Mouse (Mus musculus) embryonic stem cell, embryonic (primary cell): ENCODE data around the gene Plek.

Source experiments
- CTCF ChIA-PET, 4 experiments: fragments of 300-600 bp in 2 of 4; fragments of 350-600 bp in 2 of 4; sonication (Branson Sonifier 250); formaldehyde crosslinking; loops; one replicate each; lab custom pipeline; 2022; ENCODE audit warnings: inconsistent platforms in 2 of 4; lab: Charles Lee
- POLR2A ChIA-PET, 4 experiments: fragments of 300-600 bp in 2 of 4; fragments of 350-600 bp in 2 of 4; sonication (Branson Sonifier 250); formaldehyde crosslinking; loops; one replicate each; lab custom pipeline; 2022; ENCODE audit warnings: antibody characterized with exemption in 4 of 4, inconsistent platforms in 1 of 4; lab: Charles Lee

Plek gene

DNA sequence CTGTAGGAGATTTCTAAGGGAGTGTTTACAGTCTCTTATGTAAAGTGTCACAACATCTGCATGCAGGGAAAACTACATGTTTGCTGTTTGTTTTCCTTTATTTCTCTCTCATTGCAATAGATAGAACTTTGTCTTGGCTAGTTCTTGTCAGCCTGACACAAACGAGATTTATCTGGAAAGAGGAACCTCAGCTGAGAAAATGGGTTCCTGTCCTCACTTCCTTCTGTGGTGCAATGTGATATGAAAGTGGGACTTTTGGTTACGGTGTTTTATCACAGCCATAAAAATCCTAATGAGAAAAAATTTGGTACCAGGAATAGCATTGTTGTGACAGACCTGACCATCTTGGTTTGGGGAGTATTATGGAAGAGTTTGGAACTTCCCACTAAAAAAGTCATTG lies 82.5 kb downstream of the Plek start:
- CTCF ChIA-PET: no interaction called here
- POLR2A ChIA-PET: no interaction called here

DNA sequence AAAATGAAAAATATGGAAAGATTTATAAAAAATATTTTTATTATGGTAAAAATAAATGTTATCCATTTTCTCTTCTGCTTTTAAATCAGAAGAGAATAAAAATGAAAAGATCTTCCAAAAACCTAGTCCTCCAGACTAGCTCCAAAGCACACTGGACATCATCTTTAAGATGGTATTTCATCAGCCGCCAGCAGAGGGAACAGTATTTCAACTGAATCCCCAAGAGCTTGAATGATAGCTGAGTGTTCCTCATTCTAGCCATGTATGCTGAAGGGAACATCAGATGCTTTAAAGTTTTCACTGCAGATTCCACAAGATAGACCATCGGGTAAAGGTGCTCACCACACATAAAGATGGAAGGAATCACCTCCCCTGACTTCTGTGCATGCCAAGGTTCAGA lies 84.4 kb downstream of the Plek start:
- POLR2A ChIA-PET: interaction anchor here in 2 of 4 experiments (0.7 kb wide), 2 partner anchors 17 to 83 kb away, joined by 3 to 5 read pairs; no protein-coding TSS in a partner anchor
- CTCF ChIA-PET: interaction anchor here in 2 of 4 experiments (0.7 to 1.0 kb wide), 2 partner anchors 10 to 1278 kb away, joined by 3 read pairs; no protein-coding TSS in a partner anchor

DNA sequence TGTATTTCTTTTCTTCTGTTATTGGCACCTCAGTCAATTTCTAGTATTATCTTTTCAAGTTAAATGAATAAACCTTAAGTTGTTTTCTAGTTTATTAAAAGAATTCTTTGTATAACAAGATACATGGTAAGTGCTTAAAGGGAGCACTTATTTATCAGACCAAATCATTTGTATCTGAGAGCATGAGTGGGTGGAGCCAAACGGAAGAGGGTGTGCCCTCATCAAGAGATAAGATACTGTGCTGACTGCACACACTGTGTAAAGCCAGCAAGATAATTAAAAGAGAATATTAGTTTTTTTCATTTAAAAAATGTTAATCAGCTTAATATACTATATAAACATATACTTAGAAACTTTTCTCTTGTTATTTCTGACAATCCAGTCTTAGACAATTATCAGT lies 93.7 kb downstream of the Plek start:
- ChIA-PET POLR2A (no interaction called here), CTCF (no interaction called here)

DNA sequence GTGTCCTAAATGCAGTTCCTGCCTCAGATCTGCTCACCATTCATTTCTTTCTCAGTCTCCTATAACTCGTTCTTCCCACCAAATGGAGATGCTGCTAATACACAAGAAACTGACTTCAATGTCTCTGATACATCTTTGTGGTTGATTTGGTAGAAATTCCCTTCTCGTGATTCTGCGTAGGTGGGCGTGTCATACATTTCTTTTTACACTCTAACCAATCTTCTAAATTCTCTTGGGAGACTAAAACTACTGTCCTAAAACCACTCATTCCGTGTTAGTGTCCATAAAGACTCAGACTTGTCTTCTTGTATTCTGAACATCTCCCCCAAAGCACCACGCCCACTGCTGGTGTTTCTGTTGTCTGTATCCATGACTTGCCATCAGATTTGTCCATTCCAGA lies 95.2 kb downstream of the Plek start:
- ChIA-PET POLR2A (no interaction called here), CTCF (no interaction called here)

DNA sequence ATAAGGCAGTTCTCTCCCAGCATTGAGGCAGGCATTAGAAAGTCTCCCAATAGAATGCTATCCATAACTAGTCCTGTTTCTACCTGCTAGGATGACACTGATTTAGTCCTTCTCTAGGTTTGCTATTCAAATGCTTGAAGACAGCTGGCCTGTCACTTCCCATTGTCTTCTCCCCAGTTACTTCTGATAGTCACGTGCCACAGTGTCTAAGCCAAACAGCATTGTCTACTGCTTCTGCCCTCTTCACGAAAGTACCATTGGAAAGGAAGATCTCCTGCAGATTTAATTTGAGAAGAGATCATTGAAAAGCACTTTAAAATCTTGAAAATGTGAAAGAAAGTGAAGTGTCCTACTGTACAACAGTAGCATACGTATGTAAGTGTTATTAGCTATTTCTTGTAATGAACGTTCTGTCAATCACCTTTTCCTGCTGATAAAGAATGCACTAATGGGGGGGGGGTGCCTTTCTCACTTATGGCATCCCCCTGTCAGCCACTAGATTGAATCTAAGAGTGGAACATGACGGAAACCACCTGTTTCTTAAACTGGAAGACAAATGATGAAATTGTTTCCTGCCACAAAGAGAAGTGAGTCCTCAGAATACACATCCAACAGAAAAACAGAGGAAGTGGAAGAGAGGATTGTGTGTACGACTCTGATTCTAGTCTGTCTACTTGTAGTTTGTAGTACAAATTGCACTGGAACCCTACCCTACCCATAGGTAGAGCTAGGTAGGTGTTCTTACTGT lies 95.9 kb downstream of the Plek start:
- CTCF ChIA-PET: interaction anchor here in 1 of 4 experiments (0.6 kb wide), 1 partner anchor 51 kb away, joined by 8 read pairs; no protein-coding TSS in a partner anchor
- POLR2A ChIA-PET: interaction anchor here in 2 of 4 experiments (0.6 kb wide), 2 partner anchors 166 to 236 kb away, joined by 3 to 5 read pairs; no protein-coding TSS in a partner anchor

DNA sequence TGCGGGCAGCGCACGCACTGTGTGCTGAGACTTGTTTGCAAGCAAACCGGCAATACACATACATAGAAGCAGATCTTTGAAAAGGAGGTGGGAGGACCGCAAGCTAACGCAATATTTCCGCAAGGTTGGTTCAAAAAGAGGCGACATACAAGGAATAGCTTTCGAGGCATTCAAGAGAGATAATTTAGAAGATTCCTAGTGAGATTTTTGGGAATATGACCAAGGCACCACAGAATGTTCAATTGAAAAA lies 100.5 kb downstream of the Plek start:
- ChIA-PET POLR2A (interaction anchor here in 3 of 4 experiments (1.1 to 2.7 kb wide), 14 partner anchors 9 to 453 kb away, joined by 3 to 19 read pairs (median 5); partner anchors contain the start of genes Sec61g (in 2 of the 3) and C1d (in 1 of the 3)), CTCF (no interaction called here)

DNA sequence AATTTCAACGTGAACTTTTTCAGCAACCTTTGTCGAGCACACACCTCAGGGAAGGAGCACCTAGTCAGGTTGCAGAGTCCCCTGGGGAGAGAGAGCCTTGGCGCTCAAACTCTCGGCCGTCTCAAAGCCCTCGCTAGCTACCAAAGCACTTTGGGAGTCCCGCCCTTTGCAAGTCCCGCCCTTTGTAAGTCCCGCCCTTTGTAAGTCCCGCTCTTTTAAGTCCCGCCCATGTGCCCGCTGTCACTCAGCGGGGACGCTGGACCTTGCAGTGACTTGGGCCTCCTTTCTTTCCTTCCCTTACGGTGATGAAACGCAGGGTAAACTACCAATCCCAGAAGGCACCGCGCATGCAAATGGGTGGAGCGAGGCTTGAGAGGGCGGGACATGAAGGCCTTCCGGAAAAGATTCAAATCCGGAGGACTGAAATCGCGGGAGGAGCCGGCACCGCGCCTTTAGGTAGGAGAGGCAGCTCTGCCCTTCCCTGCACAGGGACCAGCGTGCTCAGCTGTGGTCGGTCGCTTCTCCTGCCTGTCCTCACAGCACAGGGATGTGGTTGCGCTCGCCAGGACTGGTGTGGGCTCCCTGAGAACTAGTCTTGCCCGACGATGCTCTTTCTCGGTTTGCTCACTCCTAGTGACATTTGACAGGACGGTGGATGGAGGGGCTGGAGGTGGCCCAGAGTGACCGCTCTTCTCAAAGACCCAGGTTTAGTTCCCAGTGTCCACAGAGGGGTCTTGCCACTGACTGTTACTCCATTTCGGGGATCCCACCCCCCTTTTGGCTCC lies 101.0 kb downstream of the Plek start, which contains the start of gene Fbxo48:
Fbxo48 (plus strand) TSS at position 400 of the 785 bp plus-strand sequence.
- CTCF ChIA-PET: no interaction called here
- POLR2A ChIA-PET: interaction anchor here in 3 of 4 experiments (0.5 to 3.4 kb wide), 37 partner anchors 8 to 455 kb away, joined by 3 to 19 read pairs (median 4); partner anchors contain the start of genes Sec61g (in 3 of the 3), C1d (in 1 of the 3) and Pno1 (in 1 of the 3)

DNA sequence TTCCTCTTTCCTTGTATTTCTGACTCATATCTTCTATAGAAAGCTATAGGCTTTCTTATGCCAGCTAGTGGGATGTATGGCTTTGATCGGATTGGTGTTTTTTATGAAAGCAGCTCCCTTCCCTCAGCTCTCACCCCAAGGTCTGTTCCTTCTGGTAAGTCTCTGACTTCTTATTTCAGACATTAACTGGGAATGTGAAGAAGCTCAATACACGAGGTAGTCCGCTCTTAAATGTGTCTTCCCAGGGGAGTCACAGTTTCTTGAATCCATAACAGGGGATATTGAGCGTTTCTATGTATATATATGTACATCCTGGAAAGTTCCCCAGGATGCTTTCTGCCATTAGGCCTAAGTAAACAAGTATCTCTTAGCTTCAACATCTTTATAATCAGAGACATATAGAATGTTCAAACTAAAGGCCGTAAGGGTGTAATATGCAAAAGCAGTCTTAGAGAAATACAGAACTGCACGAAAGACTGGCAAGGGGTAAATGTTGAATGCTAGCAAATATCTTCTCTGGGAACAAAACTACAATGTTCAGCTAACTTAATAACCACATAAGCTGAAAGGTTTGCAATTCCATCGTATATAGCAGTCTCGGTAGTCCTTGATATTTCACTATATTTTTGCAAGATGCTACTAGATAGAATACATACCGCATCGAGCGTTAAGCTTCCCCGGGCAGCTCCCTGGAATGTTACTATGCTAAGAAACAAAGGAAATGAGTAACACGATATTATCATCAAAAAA lies 101.8 kb downstream of the Plek start:
- ChIA-PET CTCF (interaction anchor here in 1 of 4 experiments (0.6 kb wide), 2 partner anchors 240 to 343 kb away, joined by 3 read pairs; no protein-coding TSS in a partner anchor), POLR2A (interaction anchor here in 3 of 4 experiments (0.7 to 3.4 kb wide), 35 partner anchors 8 to 454 kb away, joined by 3 to 19 read pairs (median 5); partner anchors contain the start of genes Sec61g (in 3 of the 3), C1d (in 1 of the 3) and Pno1 (in 1 of the 3))

DNA sequence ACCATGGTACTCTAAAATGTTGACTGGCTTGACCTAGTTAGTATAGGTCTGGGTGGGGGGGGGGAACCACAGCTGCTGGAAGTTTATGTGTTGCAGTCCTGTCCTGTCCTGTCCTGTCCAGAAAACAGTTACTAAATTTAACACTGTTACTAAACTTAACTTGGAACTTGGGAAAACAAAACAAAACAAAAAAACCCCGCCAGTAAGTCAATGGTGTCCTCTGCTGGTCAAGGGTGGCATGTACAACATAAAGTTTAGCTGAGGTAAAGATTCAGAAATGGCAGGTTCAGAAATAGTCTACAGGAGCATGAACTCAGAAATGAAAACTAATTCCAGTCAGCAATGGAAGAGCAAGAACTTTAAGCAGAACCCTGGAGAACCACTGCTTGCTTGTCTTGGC lies 103.4 kb downstream of the Plek start:
- ChIA-PET POLR2A (interaction anchor here in 3 of 4 experiments (0.6 to 3.4 kb wide), 10 partner anchors 12 to 441 kb away, joined by 3 to 10 read pairs (median 4); partner anchors contain the start of genes Ppp3r1 (in 1 of the 3) and Sec61g (in 1 of the 3)), CTCF (interaction anchor here (0.7 to 1.2 kb wide), 7 partner anchors 40 to 688 kb away, joined by 3 to 7 read pairs (median 4); partner anchors contain the start of gene Sec61g (in 1 of the 4))

DNA sequence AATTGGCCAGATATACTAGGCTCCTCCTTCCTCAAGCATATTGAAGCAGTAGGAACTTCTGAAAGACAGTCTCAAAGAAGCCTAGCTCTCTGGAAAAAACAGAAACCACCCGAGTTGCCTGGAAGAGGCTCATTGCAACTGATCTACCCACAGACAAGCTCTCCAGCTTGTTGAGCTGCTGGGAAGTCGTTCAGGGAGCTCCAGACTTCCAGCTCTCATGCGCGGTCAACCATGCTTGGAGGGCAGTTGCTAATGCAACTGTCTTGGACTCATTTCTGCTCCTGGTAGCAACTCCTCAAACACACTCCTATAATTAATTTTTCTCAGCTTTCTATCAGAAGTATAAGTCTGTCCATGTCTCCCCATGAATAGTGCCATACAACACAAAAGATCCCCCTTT lies 109.2 kb downstream of the Plek start:
- ChIA-PET POLR2A (interaction anchor here in 1 of 4 experiments (1.1 kb wide), 1 partner anchor 8 kb away, joined by 3 read pairs; the partner anchor contains the start of gene Fbxo48), CTCF (interaction anchor here in 1 of 4 experiments (0.6 kb wide), 1 partner anchor 16 kb away, joined by 10 read pairs; no protein-coding TSS in a partner anchor)

DNA sequence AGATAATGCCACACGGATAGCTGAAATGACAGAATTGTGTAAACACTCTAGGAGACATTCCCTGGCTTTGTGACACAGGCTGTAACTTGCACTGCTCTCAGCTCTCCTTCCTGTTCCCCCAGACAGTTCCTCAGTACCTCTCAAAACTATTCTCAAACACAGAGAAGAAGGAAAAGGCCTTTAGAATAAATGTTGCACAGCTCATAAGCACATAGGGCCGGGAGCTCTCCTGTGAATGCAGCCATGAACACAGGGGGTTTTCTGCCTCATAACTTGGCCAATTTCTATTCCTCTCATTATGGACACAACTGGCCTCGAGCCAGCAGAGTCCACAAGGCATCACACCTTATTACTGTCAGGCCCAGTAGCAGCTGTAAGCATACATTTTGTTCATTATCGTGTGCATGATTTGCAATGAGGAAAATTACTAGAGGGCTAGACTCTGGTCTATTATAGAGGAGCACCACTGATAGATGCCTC lies 110.2 kb downstream of the Plek start:
- ChIA-PET POLR2A (interaction anchor here in 2 of 4 experiments (0.6 to 3.1 kb wide), 2 partner anchors 8 to 118 kb away, joined by 4 to 13 read pairs; no protein-coding TSS in a partner anchor), CTCF (no interaction called here)

DNA sequence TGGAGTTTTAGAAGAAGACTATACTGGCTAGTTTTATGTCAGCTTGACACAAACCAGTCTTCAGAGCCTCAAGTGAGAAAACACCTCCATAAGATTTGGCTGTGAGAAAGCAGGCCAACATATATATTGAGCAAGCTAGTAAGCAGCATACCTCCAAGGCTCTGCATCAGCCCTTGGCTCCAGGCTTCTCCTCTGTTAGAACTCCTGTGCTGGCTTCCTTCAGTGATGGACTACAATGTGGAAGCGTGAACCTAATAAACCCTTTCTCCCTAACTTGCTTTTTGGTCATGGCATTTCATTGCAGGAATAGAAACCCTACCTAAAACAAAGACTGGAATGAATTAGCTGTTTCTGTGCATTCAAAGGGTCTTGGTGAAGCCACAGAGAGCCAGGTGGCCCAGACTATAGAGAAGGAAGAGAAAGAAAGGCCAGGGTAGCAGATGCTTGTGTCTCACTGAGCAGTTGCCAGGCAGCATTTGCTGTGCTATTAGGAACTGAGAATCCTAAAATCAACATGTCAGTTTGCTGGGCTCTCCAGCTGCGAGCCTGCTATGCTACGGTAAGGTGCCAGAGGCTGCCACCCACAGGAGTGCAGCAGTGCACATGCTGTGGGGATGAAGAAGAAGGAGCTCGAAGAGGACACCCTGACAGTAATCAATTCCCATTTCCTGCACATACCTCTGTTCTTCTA lies 110.9 kb downstream of the Plek start:
- CTCF ChIA-PET: no interaction called here

DNA sequence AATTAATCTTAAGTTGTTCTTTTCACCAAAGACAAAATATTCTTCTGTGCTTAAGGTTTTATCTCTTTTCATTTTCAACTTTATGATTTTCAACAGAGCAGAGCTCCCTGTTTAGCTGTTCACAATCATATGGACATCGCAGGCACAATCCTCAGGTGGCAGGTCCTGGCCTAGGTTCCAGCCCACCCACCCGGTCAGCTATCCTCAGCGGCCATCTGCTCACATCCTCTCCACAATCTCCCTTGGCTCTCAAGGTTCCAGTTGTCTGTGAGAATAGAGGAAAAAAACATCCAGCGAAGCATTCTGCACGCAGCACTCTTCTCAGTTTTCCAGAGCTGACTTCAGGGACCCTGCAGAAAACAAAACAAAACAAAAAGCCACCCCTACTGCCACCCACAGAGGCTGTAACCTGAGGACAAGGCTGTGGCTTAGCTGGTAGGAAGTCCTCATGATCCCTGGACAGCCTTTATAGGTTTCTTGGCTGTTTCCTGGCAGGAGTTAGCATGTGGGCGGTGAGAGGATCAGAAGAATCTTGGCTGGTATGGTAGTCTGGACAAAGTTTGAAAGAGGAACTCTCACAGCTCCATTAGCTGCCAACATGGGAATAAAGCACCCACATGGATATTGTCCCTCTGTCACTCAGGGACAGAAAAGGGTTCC lies 116.5 kb downstream of the Plek start:
- CTCF ChIA-PET: no interaction called here
- POLR2A ChIA-PET: no interaction called here

More for the DNA sequence above, 110.9 kb downstream of the Plek start:
- POLR2A ChIA-PET: interaction anchor here in 2 of 4 experiments (0.6 to 3.1 kb wide), 2 partner anchors 9 to 118 kb away, joined by 4 to 13 read pairs; no protein-coding TSS in a partner anchor

DNA sequence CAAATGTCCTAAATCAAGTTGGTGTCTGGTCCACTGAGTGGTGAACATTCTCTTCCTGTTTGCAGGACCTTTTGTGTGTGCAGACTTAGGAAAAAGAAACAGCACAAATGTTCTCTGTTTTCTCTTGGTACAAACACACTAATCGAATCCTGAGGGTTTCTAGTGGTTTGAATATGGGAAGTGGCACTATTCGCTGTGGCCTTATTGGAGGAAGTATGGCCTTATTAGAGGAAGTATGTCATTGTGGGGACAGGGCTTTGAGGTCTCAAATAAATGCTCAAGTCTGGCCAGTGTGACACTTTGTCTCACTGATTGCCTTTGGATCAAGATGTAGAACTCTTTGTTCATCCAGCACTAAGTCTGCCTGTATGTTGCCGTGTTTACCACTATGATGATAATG lies 120.0 kb downstream of the Plek start:
- CTCF ChIA-PET: no interaction called here
- POLR2A ChIA-PET: interaction anchor here in 1 of 4 experiments (0.6 kb wide), 1 partner anchor 94 kb away, joined by 3 read pairs; no protein-coding TSS in a partner anchor
